Mouse (Mus musculus) MEL-GATA-1-ER (cell line): ENCODE measurements around the gene Prrc2b.

Source experiments
- DNase-seq: peaks from one replicate; pipeline ENCODE4 v3.0.0-alpha.2; 2012; ENCODE audit warnings: low read depth; ENCODE audit errors: extremely low read depth

Prrc2b gene

GRCm38 (mm10) chr2:32182676-32183296, 31.9 kb downstream of the Prrc2b start:
- DNase-seq: no peak

DNA sequence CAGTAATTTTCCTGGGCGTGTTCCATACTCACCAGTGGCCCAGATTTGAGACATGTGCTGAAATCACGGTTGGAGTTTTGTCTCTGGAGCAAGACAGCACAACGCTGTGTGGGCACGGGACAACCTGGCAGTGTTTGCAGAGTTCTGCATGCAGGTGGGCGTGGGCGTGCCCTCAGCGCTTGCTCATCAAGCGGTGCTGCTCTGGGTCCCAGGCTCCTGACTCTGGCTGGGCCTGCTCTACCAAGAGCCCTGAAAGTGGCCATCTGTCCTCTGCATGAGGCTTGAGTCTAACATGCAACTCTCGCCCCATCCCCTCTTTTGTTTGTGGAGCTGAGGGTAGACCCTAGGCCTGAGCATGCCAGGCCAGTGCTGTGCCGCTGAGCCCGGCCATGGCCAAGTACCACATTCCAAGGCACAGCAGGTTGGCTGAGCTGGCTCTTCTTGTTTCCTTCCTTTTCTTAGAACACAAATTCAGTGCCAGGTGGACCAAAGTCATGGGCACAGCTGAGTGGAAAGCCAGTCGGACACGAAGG, 36.2 kb downstream of the Prrc2b start:
- DNase-seq: no peak

- DNase-seq: no peak
Measured at GRCm38 (mm10) chr2:32187649-32188048, 36.8 kb downstream of the Prrc2b start.

GRCm38 (mm10) chr2:32189060-32189681, 38.3 kb downstream of the Prrc2b start:
- DNase-seq: no peak

DNA sequence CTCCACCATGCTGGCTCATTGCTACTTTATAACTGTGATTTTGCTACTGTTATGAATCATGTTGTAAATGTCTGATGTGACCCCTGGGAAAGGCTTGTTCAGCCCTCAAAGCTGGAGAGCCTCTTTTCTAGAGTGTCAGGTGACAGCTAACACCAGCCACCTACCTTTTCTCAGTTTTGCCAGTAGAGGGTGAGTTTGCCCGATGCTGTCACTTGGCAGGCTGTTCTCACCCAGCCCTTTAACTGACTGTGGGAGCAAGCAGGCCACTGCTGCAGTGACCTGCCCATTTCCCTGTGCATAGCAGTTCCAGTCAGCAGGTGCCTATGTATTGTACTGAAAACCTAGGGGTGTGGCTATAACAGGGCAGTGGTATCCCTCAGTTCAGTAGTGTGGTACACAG, 39.7 kb downstream of the Prrc2b start:
- no peak for DNase-seq

- no peak for DNase-seq
Measured at GRCm38 (mm10) chr2:32191872-32192507, 41.1 kb downstream of the Prrc2b start.

DNA sequence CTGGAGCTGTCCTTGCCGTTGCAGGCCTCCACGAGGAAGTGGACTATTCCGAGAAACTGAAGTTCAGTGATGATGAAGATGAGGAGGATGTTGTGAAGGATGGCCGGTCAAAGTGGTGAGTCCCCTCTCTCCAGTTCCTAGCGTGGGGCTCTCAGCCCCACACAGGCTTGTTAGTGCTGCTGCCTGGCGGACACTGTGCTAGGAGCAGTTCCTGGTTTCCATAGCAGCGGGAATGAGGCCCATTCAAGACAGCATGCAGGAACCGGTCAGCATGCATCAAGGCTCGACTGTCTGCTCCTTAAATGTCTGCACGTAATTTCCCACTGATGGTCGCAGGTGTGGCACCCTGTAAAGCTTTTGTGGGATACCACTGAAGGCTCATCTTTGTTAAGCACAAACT, 48.1 kb downstream of the Prrc2b start:
- no peak for DNase-seq

GRCm38 (mm10) chr2:32200033-32200432, 49.2 kb downstream of the Prrc2b start:
- no peak for DNase-seq

DNA sequence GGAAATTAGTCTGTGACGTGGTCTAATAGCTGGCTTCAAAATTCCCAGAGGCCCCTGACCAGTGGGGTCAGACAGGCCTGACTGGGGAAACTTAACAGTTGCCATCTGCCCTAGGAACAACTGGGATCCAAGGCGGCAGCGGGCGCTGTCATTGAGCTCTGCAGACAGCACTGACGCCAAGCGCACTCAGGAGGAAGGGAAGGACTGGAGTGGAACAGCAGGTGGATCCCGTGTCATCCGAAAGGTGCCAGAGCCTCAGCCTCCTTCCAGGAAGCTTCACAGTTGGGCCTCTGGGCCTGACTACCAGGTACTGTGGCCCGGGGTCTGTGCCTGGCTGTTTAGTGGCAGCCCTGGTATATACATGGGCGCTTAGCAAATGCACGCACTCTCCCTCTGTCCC, 49.8 kb downstream of the Prrc2b start:
- no peak for DNase-seq

DNA sequence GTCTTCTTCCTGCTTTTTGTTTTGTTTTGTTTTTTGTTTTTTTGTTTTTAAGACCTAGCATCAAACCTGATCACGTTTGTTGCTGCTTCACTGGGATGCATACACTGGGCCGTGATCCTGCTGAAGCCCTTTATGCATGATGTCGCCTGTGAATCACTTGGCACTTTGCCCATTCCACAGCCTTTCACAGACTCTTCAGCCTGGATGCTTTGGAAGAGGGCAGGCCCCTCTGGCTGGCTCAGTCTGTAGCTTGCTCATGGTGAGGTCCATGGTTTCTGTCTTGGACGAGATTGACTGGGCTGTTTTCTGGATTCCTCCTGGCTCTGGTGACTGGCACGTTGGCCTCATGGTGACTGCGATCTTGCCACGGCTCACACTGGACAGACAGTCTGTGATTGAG, 50.6 kb downstream of the Prrc2b start:
- DNase-seq: no peak

DNA sequence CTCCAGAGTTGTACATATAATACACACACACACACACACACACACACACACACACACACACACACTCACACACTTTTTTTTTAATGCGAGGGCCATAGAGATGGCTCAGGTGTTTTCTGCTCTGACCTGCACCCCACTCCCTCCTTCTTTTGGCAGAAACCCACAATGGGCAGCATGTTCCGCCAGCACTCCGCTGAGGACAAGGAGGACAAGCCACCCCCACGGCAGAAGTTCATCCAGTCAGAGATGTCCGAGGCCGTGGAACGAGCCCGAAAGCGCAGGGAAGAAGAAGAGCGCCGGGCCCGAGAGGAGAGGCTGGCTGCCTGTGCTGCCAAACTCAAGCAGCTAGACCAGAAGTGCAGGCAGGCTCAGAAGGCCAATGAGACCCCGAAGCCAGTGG, 53.0 kb downstream of the Prrc2b start:
- DNase-seq: no peak

DNA sequence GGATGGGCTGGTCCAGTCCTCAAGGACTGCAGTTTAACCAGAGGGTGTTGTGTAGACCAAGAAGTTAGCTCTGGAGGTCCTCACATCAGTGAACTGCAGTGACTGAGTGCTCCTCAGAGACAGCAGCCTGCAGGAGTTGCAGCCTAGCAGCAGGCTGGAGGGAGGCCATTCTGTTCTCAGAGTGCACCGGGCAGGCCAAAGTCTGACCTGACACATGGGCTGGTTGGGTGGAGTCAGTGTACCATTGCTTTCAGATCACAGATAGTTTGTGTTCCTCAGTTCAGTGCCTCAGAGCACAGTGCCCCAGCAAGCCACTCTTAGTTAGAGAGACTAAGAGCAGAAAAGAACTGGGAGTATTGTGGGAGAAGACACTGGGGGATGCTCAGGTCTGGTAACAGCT, 56.8 kb downstream of the Prrc2b start:
- no peak for DNase-seq

DNA sequence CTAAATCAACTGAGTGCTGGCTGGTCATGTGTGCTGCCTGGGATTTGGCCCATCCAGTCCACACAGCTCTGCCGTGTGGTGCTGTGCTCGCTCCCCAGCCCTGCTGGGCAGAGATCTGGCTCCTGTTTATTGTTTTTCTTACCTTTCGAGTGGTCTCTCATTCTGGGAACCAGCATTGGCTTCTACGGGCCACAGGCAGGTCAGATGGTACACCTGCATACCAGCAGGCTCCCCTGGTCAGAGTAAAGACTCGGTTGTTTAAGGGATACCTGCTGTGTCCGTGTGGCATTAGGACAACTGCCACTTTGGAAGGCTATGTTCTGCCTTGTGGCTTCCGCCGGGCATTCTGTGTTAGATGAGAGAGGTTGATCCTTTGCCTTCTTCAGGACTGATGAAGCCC, 60.8 kb downstream of the Prrc2b start:
- no peak for DNase-seq

DNA sequence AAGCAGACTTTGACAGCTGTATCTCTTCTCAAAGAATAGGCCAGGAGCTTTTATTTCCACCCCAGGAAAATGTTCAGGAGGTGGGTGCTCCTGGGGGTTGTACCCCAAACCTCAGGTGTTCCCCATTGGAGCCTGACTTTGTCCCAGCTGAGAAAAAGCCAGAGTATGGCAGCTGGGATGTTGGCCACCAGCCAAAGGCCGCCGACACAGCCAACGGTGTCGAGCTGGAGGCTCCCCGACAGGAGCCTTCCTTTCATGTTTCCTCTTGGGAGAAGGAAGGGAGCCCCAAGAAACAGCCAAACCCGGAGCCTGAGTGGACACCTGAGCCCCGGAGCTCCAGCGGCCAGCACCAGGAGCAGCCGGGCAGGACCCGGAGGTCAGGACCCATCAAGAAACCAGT, 62.1 kb downstream of the Prrc2b start:
- no peak for DNase-seq

GRCm38 (mm10) chr2:32215576-32215975, 64.7 kb downstream of the Prrc2b start:
- DNase-seq: no peak

DNA sequence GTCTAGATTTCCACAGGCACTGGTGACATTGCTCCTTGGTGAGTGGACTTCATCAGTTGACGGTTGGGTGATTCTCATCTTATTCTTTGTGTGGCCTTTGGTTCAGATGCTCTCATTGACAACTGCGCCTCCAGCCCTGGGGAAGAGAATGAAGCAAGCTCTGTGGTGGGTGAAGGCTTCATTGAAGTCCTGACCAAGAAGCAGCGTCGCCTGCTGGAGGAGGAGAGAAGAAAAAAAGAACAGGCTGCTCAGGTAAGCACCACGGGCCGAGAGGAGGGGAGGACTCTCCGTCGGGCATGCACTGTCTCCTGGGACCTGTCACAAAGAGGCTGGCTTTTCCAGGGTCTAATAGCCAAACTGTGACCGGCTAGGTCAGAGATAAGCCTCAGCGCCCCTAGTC, 65.6 kb downstream of the Prrc2b start:
- no peak for DNase-seq

DNA sequence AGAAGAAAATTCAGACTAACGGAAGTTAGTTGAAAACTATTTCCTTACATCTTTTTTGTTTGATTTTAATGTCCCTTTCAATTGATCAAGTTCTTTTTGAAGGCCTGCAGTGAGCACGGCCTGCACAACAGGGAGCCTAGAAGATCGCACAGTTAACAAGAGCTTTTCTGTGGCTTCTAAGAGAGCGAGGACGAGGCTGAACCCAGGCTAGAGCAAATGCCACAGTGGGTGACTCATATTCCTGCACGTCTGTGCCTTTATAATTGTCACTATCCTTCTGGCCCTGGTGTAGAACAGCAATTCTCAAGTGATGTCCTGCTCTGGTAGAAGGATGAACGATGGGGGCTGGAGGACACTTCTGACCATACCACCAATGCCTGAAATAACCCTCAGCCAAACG, 66.8 kb downstream of the Prrc2b start:
- DNase-seq: no peak

GRCm38 (mm10) chr2:32218113-32218512, 67.2 kb downstream of the Prrc2b start:
- DNase-seq: no peak

- DNase-seq: no peak
Measured at GRCm38 (mm10) chr2:32218541-32219334, 67.9 kb downstream of the Prrc2b start.

GRCm38 (mm10) chr2:32219501-32219900, 68.6 kb downstream of the Prrc2b start:
- no peak for DNase-seq

GRCm38 (mm10) chr2:32220021-32220420, 69.1 kb downstream of the Prrc2b start:
- DNase-seq: no peak

- DNase-seq: no peak
Measured at GRCm38 (mm10) chr2:32220969-32221368, 70.1 kb downstream of the Prrc2b start.
